Comparison of ENCODE assay signal across 24 mouse cellular contexts in the genomic region with DNA sequence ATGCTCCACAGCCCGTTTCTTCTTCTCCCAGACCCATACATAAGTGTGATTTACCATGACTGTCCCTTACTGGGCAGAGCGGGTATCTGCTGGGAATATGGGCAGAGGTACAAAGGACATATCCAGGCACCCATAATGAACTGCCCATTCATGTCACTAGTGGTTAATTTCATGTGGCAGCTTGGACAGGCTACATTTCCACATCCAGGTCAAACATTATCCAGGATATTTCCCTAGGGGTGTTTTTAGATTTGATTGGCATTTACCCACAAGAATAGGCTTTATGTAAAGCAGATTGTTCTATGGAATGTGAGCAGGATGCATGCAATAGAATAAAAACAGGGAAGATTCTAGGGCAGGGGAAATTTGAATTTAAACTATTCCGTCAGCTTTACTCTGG.
"Had no signal": no experiment of that assay in that cellular context is flagged by ENCODE, and none has a peak within 500 bp of the region (broad histone marks: within the 10 kb centered on the region; RNA-seq: fewer than 3 reads in every experiment).

No protein-coding gene starts in this region.

- H3K27me3 ChIP-seq: limb, embryonic 12.5 days; limb, embryonic 15.5 days; lung, embryonic 15.5 days; megakaryocyte, embryonic 14.5 days; midbrain, embryonic 13.5 days; neural tube, embryonic 13.5 days had no signal

- H3K9me3 ChIP-seq: limb, embryonic 12.5 days; limb, embryonic 15.5 days; lung, embryonic 15.5 days; midbrain, embryonic 13.5 days; neural tube, embryonic 13.5 days had no signal

- H3K27ac ChIP-seq: limb, embryonic 12.5 days; limb, embryonic 15.5 days; liver, embryonic 14.5 days; lung, embryonic 15.5 days; midbrain, embryonic 13.5 days; neural tube, embryonic 13.5 days; stomach, postnatal 0 days had no signal

- DNase-seq: kidney, adult 18-20 months; kidney, adult 9 months; kidney, postnatal 14 days; kidney, postnatal 4 days; left cerebral cortex, postnatal 4 days; lung, adult 18-20 months; lung, postnatal 10 days; lung, postnatal 36 days; right cerebral cortex, adult 18-20 months; right cerebral cortex, postnatal 14 days; right cerebral cortex, postnatal 4 days; thymus, adult 2 months; thymus, postnatal 14 days; thymus, postnatal 4 days had no signal

- ATAC-seq: midbrain, embryonic 13.5 days had no signal

- H3K4me3 ChIP-seq: limb, embryonic 12.5 days; limb, embryonic 15.5 days; lung, embryonic 15.5 days; megakaryocyte, embryonic 14.5 days; midbrain, embryonic 13.5 days; myocyte; neural tube, embryonic 13.5 days had no signal

- H3K4me2 ChIP-seq: limb, embryonic 12.5 days; limb, embryonic 15.5 days; liver, embryonic 11.5 days; lung, embryonic 15.5 days; midbrain, embryonic 13.5 days; neural tube, embryonic 13.5 days had no signal

- H3K4me1 ChIP-seq: limb, embryonic 15.5 days; lung, embryonic 15.5 days; megakaryocyte, embryonic 14.5 days; midbrain, embryonic 13.5 days; neural tube, embryonic 13.5 days had no signal

- H3K36me3 ChIP-seq: limb, embryonic 12.5 days; limb, embryonic 15.5 days; lung, embryonic 15.5 days; midbrain, embryonic 13.5 days; neural tube, embryonic 13.5 days had no signal

- H3K9ac ChIP-seq: limb, embryonic 12.5 days; limb, embryonic 15.5 days; liver, embryonic 14.5 days; lung, embryonic 15.5 days; midbrain, embryonic 13.5 days; neural tube, embryonic 13.5 days had no signal
